Mouse (Mus musculus) WW6 (cell line): ENCODE data around the gene Max.

Experiments used
- DNase-seq: peaks from one replicate; pipeline ENCODE4 v3.0.0-alpha.2; 2013; ENCODE audit warnings: low read depth, low spot score

Gene Max

GRCm38 (mm10) chr12:76920990-76921389 is 41.0 kb downstream of the Max start:
- no peak for DNase-seq

GRCm38 (mm10) chr12:76920398-76920797 is 41.6 kb downstream of the Max start:
- DNase-seq = no peak

- DNase-seq = no peak
Measured at GRCm38 (mm10) chr12:76918855-76919254, 43.1 kb downstream of the Max start.

- no peak for DNase-seq
Measured at GRCm38 (mm10) chr12:76918113-76918512, 43.9 kb downstream of the Max start.

DNA sequence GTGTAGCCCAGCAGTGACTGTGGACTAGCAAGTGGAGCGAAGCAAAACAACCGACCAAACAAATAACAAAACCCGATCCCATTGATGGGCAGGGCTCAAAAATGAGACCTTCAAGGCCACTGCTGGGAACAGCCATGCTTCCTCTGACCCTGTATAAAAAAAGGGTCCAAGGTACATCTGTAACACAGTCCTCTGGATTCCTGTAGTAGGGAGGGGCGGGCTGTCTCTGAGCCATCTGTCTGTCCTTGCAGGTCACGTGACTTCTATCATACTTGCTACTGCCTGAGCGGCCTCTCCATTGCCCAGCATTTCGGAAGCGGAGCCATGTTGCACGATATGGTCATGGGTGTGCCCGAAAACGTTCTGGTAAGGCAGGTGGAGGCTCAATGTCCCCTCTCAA is 45.8 kb downstream of the Max start:
- no peak for DNase-seq

- no peak for DNase-seq
Measured at GRCm38 (mm10) chr12:76912193-76912592, 49.8 kb downstream of the Max start.

GRCm38 (mm10) chr12:76911171-76911726 is 50.8 kb downstream of the Max start:
- DNase-seq = no peak

DNA sequence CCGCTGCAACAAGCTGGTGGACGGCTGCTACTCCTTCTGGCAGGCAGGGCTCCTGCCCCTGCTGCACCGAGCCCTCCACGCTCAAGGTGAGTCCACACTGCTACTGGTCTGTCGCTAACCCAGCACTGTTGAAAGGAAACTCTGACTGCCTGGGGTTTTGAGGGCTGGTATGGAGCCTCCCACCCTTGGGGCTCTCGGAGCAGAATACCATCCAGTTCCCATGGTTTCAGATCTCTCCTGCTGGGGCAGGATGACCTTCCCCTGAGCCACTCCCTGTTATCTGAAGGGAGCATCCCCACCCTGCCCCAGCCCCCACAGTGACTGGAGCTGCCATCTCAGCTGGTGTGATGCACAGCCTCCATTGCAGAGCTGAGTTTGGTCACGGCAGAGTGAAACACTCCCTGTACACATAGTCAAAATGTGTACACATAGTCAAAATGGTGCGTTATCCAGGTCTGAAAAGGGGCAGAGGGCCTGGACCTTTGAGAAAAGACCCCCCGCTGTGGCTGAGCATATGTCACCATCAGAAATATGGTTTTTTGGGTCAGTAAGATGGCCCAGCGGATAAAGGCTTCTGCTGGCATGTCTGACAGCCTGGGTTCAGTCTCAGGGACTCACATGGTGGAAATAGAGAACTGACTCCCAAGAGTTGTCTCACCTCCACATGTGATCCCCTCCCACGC is 51.6 kb downstream of the Max start:
- no peak for DNase-seq

GRCm38 (mm10) chr12:76909218-76909617 is 52.8 kb downstream of the Max start:
- DNase-seq = no peak

DNA sequence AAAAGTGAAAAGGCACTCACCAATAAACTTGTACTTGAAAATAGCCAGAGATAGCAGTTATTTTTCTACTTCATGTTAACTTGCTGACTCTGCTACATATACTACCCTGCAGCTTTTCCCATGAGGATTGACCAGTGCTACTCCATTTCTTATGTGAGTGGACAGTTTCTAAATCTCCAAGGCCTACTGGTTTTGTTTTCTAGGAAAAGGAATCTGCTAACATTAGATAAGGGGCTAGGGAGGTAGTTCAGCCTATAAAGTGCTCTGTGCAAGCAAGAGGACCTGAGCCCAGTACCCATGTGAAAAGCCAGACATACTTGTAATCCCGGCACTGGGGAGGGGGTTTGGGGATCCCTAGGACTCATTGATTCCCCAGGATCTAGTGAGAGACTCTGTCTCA is 55.7 kb downstream of the Max start:
- no peak for DNase-seq

DNA sequence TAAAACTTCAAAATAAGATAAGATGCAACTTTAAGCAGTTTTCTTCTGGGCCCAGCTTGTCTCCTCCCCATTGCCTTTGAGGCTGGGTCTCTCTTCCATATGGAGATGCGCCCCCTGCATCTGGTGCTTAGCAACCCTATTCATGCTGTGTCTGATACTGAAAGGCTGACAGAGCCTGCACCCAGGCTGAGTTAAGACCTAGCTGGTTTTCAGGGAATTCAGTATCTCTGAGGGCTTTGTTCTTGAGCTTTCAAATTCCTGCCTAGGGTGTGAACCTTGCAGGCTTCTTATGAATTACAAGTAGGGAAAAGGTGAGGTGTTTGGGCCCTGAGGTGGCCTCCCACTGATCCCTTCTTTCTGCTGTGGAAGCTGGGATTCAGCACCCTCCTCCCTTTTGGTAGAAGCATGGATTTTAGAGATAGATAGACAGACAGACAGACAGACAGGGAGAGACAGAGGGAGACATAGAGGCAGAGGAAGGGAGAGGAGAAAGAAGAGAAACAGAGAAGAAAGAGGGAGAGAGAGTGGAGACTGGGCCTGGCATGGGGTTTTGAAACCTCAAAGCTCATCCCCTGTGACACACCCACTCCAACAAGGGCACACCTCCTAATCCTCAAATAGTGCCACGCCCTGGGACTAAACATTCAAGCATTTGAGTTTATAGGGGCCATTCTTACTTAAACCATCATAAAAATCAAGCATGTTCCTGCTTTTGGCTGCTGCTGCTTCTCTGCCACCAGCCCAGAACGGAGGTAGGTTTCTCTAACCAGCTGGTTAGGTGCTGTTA is 60.3 kb downstream of the Max start:
- DNase-seq = peak; percentile 67

- DNase-seq = no peak
Measured at GRCm38 (mm10) chr12:76899261-76899975, 62.6 kb downstream of the Max start.

DNA sequence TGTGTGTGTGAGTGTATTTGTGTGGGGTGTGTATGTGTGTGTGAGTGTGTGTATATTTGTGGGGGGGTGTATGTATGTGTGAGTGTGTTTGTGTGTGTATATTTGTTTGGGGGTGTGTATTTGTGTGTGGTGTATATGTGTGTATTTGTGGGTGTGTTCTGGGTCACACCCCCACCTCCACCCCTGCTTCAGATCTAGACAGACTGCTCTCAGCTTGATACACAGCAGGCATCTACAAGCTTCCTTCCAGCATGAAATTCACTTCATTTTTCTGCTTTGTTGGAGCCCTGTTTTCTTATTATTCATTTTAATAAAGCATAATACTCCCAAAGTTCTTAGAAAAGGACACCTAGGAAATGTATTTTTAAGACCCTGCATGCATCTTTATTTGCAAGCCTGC is 63.9 kb downstream of the Max start:
- DNase-seq = no peak

DNA sequence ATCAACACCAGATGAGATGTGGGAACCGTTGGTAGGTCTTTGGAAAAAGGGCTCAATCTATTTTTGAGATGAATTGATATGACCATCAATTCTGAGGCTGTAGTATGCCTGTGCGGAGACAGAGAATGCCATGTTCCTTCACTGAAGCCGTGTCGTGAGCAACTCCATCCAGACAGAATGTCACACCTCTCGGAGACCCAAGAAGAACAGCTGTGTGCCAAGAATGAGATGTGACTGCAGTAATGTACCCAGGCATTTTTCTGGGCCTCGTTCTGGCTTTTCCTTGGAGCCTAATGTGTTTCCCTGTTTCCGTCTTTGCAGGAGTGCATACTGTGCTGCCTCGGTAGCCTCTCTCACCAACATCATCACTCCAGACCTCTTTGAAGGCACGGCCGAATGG is 65.0 kb downstream of the Max start:
- no peak for DNase-seq

DNA sequence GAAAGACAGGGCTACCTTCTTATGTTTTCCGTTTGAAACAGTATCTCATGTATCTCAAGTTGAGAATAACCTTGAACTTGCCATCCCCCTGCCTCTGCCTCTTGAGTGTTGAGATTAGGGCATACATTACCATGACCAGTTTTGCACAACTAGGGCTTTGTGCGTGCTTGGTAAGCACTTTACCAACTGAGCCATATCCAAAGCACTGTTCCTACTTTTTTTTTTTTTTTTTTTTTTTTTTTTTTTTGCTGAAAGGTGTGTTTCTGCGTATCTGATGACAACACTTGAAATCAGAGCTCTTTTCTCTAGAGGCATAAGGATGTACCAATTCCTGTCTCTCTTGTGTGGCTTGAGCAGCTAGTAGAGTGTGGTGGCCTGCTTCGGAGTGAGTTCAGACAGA is 65.4 kb downstream of the Max start:
- no peak for DNase-seq

- DNase-seq = no peak
Measured at GRCm38 (mm10) chr12:76895777-76896176, 66.2 kb downstream of the Max start.

DNA sequence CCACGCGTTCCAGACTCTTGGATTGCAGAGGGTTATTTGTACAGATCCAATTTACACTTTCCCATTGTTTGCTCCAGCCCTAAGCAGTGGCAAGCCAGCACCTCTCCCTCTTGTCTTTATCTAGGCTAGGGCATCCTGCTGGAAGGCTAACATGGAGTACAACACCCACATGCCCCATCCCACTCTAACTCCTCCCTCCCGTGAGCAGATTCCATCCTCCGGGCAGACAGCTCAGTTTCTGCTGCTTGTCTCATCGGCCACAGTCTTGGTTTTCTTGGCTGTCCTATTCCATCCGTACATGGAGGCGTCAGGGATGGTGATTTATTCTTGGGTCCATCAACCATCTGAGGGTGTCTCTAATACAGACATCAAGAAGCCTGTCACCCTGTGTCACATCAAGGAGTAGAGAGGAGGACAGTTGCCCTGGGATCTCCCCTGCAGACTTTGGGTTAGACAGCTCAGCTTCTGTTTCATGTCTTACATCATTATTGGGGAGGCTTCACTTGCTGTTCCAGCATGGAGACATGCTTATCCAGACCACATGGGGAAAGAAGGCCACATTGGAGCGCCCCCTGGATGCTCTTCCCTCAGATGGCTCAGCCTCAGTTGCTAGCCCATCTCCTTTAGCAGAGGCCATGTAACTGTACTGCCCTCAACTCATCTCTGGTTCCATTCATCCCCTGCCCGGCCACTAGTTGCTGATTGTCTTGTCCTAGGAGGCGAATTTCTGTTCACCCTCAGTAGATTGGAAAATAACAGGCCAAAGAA is 67.0 kb downstream of the Max start:
- no peak for DNase-seq

DNA sequence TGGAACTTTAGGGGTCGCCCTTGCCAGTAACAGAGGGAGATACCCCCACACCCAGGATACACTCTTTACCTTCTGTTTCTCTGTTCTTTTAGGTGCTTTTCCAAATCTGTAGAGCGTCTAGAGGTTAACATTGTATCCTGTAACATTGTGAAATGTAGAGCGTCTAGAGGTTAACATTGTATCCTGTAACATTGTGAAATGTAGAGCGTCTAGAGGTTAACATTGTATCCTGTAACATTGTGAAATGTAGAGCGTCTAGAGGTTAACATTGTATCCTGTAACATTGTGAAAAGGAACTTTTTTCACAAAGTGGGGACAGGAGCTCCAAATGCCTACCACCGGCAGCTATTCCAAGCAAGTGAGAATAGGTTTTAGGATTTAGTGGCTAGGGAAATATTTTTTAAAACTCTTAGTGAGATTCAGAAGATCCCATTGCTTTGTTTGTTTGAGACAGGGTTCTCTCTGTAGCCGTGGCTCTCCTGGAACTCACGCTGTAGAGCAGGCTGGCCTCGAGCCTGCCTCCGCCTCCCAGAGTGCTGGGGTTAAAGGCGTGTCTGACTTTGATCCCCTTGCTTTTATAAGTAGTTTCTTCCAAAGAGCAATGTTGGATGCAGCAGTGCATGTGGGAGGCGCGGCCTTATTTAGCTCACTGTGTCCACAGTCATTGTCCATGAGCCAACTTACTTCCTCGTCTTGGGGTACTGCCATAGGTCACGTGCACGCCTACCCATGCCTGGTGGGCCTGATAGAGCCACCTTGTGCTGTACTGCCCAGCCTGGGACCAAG is 68.9 kb downstream of the Max start:
- DNase-seq = no peak

- DNase-seq = no peak
Measured at GRCm38 (mm10) chr12:76891160-76891559, 70.8 kb downstream of the Max start.

GRCm38 (mm10) chr12:76889404-76890184 is 72.4 kb downstream of the Max start:
- DNase-seq = no peak
